Mouse (Mus musculus): ENCODE measurements at regions not wholly inside any gene's neighbourhood (a gene's known extent, or its start where the extent isn't known, plus 50 kb on each side); places are given as distances from the start of the nearest gene placed in this dataset.
A peak's percentile ranks its signal among the peaks of the same experiment; 100 is the strongest.
"Not testable (repeated sequence)": the region's sequence is repeated elsewhere in the genome, so short reads cannot be mapped to it uniquely, and the experiment has no call there.

- DNase-seq: no peak
These were observed 65.4 kb downstream of the Chst1 start for GRCm38 (mm10) chr2:92664939-92665338.

- DNase-seq: no peak
These were observed 67.7 kb downstream of the Chst1 start for GRCm38 (mm10) chr2:92667192-92667591.

- peak; percentile 39 to 43 for DNase-seq
These were observed 68.2 kb downstream of the Chst1 start for GRCm38 (mm10) chr2:92667756-92668155.

- not testable (repeated sequence) for DNase-seq
These were observed 70.0 kb downstream of the Chst1 start for GRCm38 (mm10) chr2:92669431-92670081.

GRCm38 (mm10) chr2:92671586-92671985 is 72.1 kb downstream of the Chst1 start:
- peak; percentile 41 to 68 for DNase-seq

- no peak for DNase-seq
These were observed 72.6 kb downstream of the Chst1 start for GRCm38 (mm10) chr2:92672106-92672505.

GRCm38 (mm10) chr2:92673064-92673813 is 73.7 kb downstream of the Chst1 start:
- DNase-seq: peak in 1 of 2 experiments; percentile 37

GRCm38 (mm10) chr2:92673931-92674330 is 74.4 kb downstream of the Chst1 start:
- DNase-seq: no peak

GRCm38 (mm10) chr2:92675247-92675646 is 75.7 kb downstream of the Chst1 start:
- no peak for DNase-seq

- DNase-seq: no peak
These were observed 78.9 kb downstream of the Chst1 start for GRCm38 (mm10) chr2:92678276-92678930.

- DNase-seq: no peak
These were observed 79.6 kb downstream of the Chst1 start for GRCm38 (mm10) chr2:92678999-92679704.

GRCm38 (mm10) chr2:92682256-92682655 is 82.7 kb downstream of the Chst1 start:
- no peak for DNase-seq

- no peak for DNase-seq
These were observed 88.2 kb downstream of the Chst1 start for GRCm38 (mm10) chr2:92687702-92688101.

- DNase-seq: no peak
These were observed 89.7 kb downstream of the Chst1 start for GRCm38 (mm10) chr2:92689203-92689602.

GRCm38 (mm10) chr2:92690304-92690703 is 90.8 kb downstream of the Chst1 start:
- no peak for DNase-seq

- DNase-seq: no peak
These were observed 91.9 kb downstream of the Chst1 start for GRCm38 (mm10) chr2:92691438-92691837.

- DNase-seq: peak in 1 of 2 experiments; percentile 35
These were observed 93.1 kb downstream of the Chst1 start for GRCm38 (mm10) chr2:92692623-92693022.

- DNase-seq: no peak
These were observed 93.5 kb downstream of the Chst1 start for GRCm38 (mm10) chr2:92693024-92693423.

- no peak for DNase-seq
These were observed 95.3 kb downstream of the Chst1 start for GRCm38 (mm10) chr2:92694797-92695196.

- DNase-seq: no peak
These were observed 96.4 kb downstream of the Chst1 start for GRCm38 (mm10) chr2:92695869-92696268.

- DNase-seq: no peak
These were observed 98.2 kb downstream of the Chst1 start for GRCm38 (mm10) chr2:92697721-92698120.

GRCm38 (mm10) chr2:92699360-92699759 is 99.9 kb downstream of the Chst1 start:
- peak; percentile 52 to 70 for DNase-seq

GRCm38 (mm10) chr2:92704035-92704434 is 104.5 kb downstream of the Chst1 start:
- DNase-seq: peak; percentile 58

Data from cerebellum, postnatal 14 days (tissue).